ENCODE assay signal across 11 mouse cellular contexts in the genomic region with DNA sequence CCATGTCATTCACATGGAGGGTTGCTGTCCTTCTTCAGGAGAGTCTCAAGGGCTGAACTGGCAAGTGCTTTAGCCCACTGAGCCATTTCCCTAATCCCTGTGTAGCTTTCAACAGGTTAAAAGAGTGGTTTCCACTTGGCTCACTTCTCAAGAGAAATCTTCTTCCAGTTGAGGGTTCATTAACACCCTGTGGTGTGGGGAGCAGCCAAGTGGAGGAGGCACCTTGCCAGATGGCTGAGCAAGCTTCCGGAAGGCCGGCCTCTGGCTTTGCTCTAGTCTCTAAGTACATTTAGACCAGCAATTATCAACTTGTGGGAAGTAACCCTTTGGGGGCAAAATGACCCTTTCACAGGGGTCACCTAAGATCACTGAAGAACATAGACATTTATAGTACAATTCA. TPM values are rescaled to one million over a fixed set of nuclear protein-coding genes. Genes with fewer than 3 reads are reported as not detected.
DNase-seq lines count a peak whose midpoint lies in the region; ATAC-seq lines count a peak whose summit lies in the region.
"Had no signal": no experiment of that assay in that cellular context is flagged by ENCODE, and none has a peak within 500 bp of the region (broad histone marks: within the 10 kb centered on the region; RNA-seq: fewer than 3 reads in every experiment).

No protein-coding gene starts in this region.

- H3K9ac ChIP-seq in heart, embryonic 11.5 days (ENCODE audit: low read depth, low read length), result no peak overlapping the region
- H3K9ac ChIP-seq: liver, embryonic 15.5 days; midbrain, embryonic 12.5 days had no signal

- no peak overlapping the region for H3K4me2 ChIP-seq in heart, embryonic 11.5 days
- H3K4me2 ChIP-seq: liver, embryonic 15.5 days; midbrain, embryonic 12.5 days had no signal

- WGBS in heart, embryonic 11.5 days (ENCODE audit: insufficient replicate concordance), result 67% methylated on average over 2 of the region's 2 CpGs
- 88% methylated on average over 2 of the region's 2 CpGs for WGBS in hindbrain, embryonic 10.5 days

- H3K4me1 ChIP-seq in heart, embryonic 11.5 days (ENCODE audit: control insufficient read depth, insufficient read depth, low read length), result no peaks in the 10 kb centered on the region
- no peaks in the 10 kb centered on the region for H3K4me1 ChIP-seq in hindbrain, embryonic 10.5 days (replicated peaks)
- H3K4me1 ChIP-seq: midbrain, embryonic 12.5 days had no signal

- no peaks in the 10 kb centered on the region for H3K9me3 ChIP-seq in heart, embryonic 11.5 days (replicated peaks; ENCODE audit: control insufficient read depth, low read length)
- H3K9me3 ChIP-seq in hindbrain, embryonic 10.5 days, result no peaks in the 10 kb centered on the region
- H3K9me3 ChIP-seq: liver, embryonic 15.5 days; midbrain, embryonic 12.5 days had no signal

- no peaks in the 10 kb centered on the region for H3K27me3 ChIP-seq in heart, embryonic 11.5 days (ENCODE audit: control insufficient read depth, insufficient read depth, low read length)
- no peaks in the 10 kb centered on the region for H3K27me3 ChIP-seq in hindbrain, embryonic 10.5 days (ENCODE audit: insufficient read depth, poor library complexity, severe bottlenecking)
- H3K27me3 ChIP-seq: liver, embryonic 15.5 days; midbrain, embryonic 12.5 days had no signal

- no peak overlapping the region for H3K4me3 ChIP-seq in heart, embryonic 11.5 days (ENCODE audit: low read depth, low read length)
- no peak overlapping the region for H3K4me3 ChIP-seq in hindbrain, embryonic 10.5 days
- H3K4me3 ChIP-seq: liver, embryonic 15.5 days; midbrain, embryonic 12.5 days had no signal

- H3K36me3 ChIP-seq in heart, embryonic 11.5 days (ENCODE audit: control insufficient read depth, insufficient read depth, low read length), result no peaks in the 10 kb centered on the region
- H3K36me3 ChIP-seq in hindbrain, embryonic 10.5 days, result no peaks in the 10 kb centered on the region
- H3K36me3 ChIP-seq: liver, embryonic 15.5 days; midbrain, embryonic 12.5 days had no signal

- no peak overlapping the region for H3K27ac ChIP-seq in heart, embryonic 11.5 days (ENCODE audit: low read depth, low read length)
- H3K27ac ChIP-seq in hindbrain, embryonic 10.5 days, result no peak overlapping the region
- H3K27ac ChIP-seq: liver, embryonic 15.5 days; midbrain, embryonic 12.5 days had no signal

- no peak for ATAC-seq in heart, embryonic 11.5 days (replicated peaks; ENCODE audit: insufficient number of reproducible peaks, low FRiP score, low TSS enrichment)

- DNase-seq in heart, adult 11 months, result peak; percentile 96
- peak; percentile 47 for DNase-seq in ovary, adult 18-20 months (ENCODE audit: low spot score)
- DNase-seq in ovary, postnatal 10 days (ENCODE audit: low spot score), result no peak
- peak; percentile 40 to 47 for DNase-seq in heart, adult 9 months (ENCODE audit: low spot score in 2 of 2)
- peak; percentile 22 for DNase-seq in ovary, postnatal 14 days (ENCODE audit: low spot score)
- no peak for DNase-seq in frontal cortex, postnatal 25 days (ENCODE audit: low spot score in 2 of 2)
- DNase-seq in hindbrain, embryonic 10.5 days (ENCODE audit: low spot score), result no peak
- DNase-seq: thymus, postnatal 36 days had no signal

RNA-seq across cellular contexts. Expression of gene Aaed1, which starts 5.8 kb away (rescaled TPM):
- 68.4 and 71.4 TPM in 2 replicates for polyA plus RNA-seq in heart, embryonic 11.5 days (2014; fragmentation: Nextera tagmentation; extraction: Ambion mirVana)
- polyA plus RNA-seq in hindbrain, embryonic 10.5 days (2016; fragmentation: Nextera tagmentation; extraction: Ambion mirVana), result 21.5 and 26.7 TPM in 2 replicates

RNA-seq across cellular contexts. Expression of gene Cdc14b, which starts 43.3 kb away (rescaled TPM):
- polyA plus RNA-seq in heart, embryonic 11.5 days (2014; fragmentation: Nextera tagmentation; extraction: Ambion mirVana), result 21.6 and 29.5 TPM in 2 replicates
- 11.2 and 16.3 TPM in 2 replicates for polyA plus RNA-seq in hindbrain, embryonic 10.5 days (2016; fragmentation: Nextera tagmentation; extraction: Ambion mirVana)

RNA-seq across cellular contexts. Expression of gene Ctsl, which starts 52.3 kb away (rescaled TPM):
- 296 and 339 TPM in 2 replicates for polyA plus RNA-seq in heart, embryonic 11.5 days (2014; fragmentation: Nextera tagmentation; extraction: Ambion mirVana)
- polyA plus RNA-seq in hindbrain, embryonic 10.5 days (2016; fragmentation: Nextera tagmentation; extraction: Ambion mirVana), result 135 and 146 TPM in 2 replicates

Comparison
In these comparisons a context has a peak if more than half of its experiments do, and no peak if none do; other contexts are left out.
1. DNase-seq: peak in heart, adult 11 months (single experiment), ovary, adult 18-20 months (single experiment), heart, adult 9 months (2 of 2) and ovary, postnatal 14 days (single experiment); none in ovary, postnatal 10 days (single experiment), frontal cortex, postnatal 25 days (0 of 2) and hindbrain, embryonic 10.5 days (single experiment).